Mouse (Mus musculus): ENCODE measurements at regions not wholly inside any gene's neighbourhood (a gene's known extent, or its start where the extent isn't known, plus 50 kb on each side); places are given as distances from the start of the nearest gene placed in this dataset.

GRCm38 (mm10) chr3:143477916-143478610, 596.3 kb upstream of the Pkn2 start:
- TF ChIP-seq HCFC1 (IDR thresholded peaks at IDR 0.05; ENCODE audit: borderline replicate concordance, insufficient read depth, low read length) = no peak
- TF ChIP-seq ZC3H11A (IDR thresholded peaks at IDR 0.05; ENCODE audit: borderline replicate concordance, low read depth, low read length) = no peak
- no peak for TF ChIP-seq ZNF384 (IDR thresholded peaks at IDR 0.05; ENCODE audit: low read depth, low read length)
